Mouse (Mus musculus) lung, adult 2 months (tissue): ENCODE data around the gene Nat8.
"Not testable (repeated sequence)": the region's sequence is repeated elsewhere in the genome, so short reads cannot be mapped to it uniquely, and the experiment has no call there.

Experiments used
- CTCF ChIP-seq: fragments of 200-500 bp; IDR thresholded peaks from 2 replicates; pipeline ENCODE4 v1.5.1; 2011; ENCODE audit warnings: mild to moderate bottlenecking, low read length, control low read depth; ENCODE audit not compliant: insufficient read depth
- POLR2A ChIP-seq: fragments of 200-500 bp; IDR thresholded peaks from 2 replicates; pipeline ENCODE4 v1.6.1; 2011; ENCODE audit warnings: low read depth, mild to moderate bottlenecking, control low read depth, low read length, borderline replicate concordance; ENCODE audit errors: extremely low read depth

GRCm38 (mm10) chr6:85810514-85810913 is 21.4 kb downstream of the Nat8 start:
- TF ChIP-seq CTCF, POLR2A: not testable (repeated sequence)
